Mouse (Mus musculus) layer of hippocampus, adult 8-10 months (tissue): ENCODE data around the gene Mbnl2. TPM values are rescaled to one million over a fixed set of nuclear protein-coding genes. Genes with fewer than 3 reads are reported as not detected.

ENCODE experiments used
- DNase-seq, 2 experiments: peaks; one replicate each; pipeline ENCODE4 v3.0.0; 2022; ENCODE audit warnings: low spot score in 2 of 2
- total RNA-seq, 4 experiments: library from RNA; stranded (reverse); gene quantifications; 2 replicates each; pipeline ENCODE4 v1.2.4; 2022

Mbnl2 gene
- total RNA-seq, 4 experiments from 2014 or later, result 203 to 270 (median 247) TPM

- no peak for DNase-seq
Observed at GRCm38 (mm10) chr14:120297137-120297749, 21.8 kb downstream of the Mbnl2 start.

DNA sequence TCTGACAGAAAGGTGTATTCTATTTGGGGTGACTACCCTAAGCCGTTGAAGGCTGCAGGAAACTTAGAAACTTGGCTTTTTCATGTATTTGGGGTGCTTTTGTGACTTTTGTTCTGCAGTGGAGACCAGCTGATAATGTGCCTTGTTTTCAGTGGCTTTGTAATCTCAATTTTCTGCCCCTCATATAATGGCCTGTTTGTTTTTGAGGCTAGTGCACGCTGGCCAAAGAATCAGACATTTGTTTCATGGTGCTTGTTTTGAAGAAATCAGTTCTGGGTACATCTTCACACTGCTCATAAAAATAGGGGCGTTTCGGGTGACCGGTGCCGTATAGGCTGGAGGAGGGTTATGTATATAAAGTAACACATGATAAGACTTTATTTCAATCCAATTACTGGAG lies 22.4 kb downstream of the Mbnl2 start:
- no peak for DNase-seq

GRCm38 (mm10) chr14:120298439-120298838 lies 23.0 kb downstream of the Mbnl2 start:
- no peak for DNase-seq

- DNase-seq, result no peak
Observed at GRCm38 (mm10) chr14:120299716-120300115, 24.2 kb downstream of the Mbnl2 start.

- no peak for DNase-seq
Observed at GRCm38 (mm10) chr14:120300191-120300590, 24.7 kb downstream of the Mbnl2 start.

GRCm38 (mm10) chr14:120300814-120301213 lies 25.3 kb downstream of the Mbnl2 start:
- DNase-seq, result no peak

DNA sequence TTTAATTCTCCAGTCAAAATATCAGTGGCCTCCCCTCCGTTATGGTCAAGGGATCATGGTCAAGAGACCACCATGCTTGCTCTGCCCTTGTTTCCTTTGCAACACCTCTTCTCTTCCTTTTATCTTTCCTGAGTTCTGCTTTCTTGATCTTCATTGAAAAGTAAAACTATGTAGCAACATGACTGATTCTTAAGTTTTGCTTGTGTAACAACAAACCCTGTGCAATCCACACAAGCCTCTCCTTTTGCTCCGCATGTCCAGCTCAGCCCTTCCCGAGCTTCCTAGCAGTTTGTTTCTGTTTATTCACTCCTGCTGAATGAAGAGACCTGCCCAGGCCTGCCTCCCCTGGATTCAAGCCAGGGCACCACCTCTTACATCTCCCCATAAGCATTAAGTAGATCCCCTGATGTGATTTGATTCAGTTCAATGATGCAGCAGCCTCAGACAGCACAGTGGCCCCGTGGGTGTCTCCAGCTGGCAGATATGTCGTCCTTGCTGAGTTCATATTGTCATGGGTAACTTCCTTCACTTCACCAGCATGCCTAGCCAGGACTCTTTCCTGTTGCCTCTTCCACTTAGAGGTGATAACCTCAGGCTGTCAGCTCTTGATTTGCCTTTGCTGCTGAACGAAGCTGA lies 27.6 kb downstream of the Mbnl2 start:
- no peak for DNase-seq

DNA sequence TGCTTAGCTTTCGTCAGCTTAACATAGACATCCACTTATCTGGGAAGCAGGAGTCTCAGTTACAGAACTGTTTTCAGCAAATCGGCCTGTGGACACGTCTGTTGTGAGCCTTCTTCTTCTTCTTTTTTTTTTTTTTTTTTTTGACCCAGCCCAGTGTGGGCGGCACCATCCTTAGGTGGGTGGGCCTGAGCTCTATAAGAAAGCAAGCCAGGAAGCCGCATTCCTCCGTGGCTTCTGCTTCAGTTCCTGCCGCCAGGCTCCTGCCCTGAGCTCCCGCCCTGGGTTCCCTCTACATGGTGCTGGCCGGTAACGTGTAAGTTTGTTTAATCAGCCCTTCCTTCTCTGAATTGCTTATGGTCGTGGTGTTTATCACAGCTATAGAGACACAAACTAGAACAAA lies 30.8 kb downstream of the Mbnl2 start:
- DNase-seq, result no peak

DNA sequence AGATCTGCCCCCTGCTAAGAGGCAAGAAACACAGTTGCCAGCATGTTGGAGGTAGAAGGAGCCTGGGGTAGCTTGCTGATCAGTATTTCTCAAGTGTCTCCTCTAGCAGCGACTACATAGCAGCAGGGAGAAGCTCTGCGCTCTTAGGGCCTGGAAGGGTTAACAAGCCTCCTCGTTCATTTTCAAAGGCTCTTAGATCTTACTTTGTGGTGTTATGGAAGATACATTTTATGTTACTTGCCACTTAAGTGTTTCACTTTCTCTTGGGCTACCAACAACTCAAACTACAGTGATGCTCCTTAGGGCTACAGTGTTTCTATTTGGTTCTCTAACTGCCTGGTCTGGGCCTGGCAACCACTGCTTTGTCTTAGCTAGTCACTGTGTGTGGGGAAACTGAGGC lies 31.9 kb downstream of the Mbnl2 start:
- no peak for DNase-seq

GRCm38 (mm10) chr14:120307963-120308362 lies 32.5 kb downstream of the Mbnl2 start:
- no peak for DNase-seq

DNA sequence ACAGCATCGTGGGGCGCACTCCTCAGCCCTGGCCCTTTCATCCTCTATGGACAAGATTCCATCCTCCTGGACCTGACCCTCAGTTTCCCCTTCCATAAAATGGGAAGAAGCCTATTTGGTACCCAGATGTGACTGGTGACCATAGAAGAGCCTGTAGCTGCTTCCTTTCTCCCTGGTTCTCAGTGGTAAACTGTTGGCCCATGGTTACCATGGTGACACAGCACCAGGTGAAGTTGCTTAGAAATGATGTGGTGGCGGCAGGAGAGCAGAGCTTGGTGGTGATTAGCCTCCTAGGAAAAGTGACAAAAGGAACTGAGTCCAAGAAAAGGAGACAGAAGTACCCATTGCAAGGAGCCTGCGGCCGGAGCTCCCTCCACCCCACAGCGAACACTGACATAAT lies 34.2 kb downstream of the Mbnl2 start:
- no peak for DNase-seq

DNA sequence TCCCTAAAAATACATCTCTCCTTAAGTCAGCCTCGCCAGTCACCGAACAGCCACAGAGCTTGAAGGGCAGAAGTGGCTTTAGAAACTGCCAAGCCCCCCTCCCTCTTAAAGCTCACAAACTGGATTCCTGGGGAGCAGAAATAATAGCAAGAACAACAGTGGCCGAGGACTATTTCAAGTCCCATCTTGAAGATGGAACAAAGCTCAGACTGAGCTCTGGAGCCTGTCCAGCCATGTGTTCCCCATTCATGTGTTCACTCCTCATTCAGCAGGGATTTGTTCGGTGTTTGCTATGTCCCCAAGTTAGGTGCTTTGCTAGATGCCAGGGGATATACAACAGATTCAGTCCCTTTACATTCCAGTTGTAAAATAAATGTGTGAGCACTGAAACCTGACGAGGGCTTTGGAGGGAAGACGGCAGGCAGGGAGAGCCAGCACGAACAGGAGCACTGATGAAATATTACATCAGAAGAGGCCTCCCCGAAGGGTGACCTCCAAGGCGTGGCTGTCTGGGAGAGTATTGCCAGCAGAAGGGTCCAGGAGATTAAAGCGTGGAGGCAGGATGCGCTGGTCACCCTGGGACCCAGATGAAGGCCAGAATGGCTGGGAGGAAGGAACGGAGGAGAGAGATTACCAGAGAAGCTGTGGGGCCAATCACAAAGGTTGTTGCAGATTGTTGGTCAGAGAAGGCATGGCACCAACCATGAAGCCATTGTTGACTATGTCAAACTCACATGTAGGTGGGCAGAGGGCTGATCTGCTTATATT lies 36.0 kb downstream of the Mbnl2 start:
- no peak for DNase-seq

DNA sequence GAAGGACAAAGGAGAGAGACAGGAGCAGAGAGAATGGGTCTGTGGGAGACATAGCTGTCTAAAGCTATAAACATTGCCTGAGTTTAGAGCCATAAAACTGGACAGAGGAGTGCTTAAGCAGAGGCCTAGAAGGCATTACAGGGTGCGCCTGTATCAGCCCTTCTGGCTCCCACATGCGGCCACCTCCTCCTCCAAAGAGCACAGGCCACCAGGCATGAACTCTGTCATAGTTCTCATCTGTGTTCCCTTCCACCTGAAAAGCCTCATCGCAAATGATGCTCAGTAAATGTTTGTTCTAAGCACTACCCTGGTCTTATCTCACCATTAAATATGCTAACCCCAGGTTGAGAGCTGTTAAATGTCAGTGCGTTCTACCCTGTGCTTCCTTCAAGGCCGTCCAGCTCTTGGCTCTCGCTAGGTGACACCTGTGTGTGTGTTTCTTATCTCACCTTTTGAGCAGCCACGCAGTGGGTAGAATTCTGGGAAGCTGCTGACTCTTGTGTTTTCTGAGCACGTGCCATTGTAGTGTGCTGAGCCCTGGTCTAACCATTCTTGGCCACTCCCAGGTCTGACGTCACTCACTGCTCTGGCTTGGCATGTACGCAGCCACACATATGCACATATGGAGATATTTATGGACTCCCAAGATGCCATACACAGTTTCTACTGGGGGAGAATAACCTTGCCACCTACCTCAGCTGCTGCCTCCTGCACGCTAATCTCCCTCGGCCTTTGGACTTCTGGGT lies 37.4 kb downstream of the Mbnl2 start:
- DNase-seq, result no peak

DNA sequence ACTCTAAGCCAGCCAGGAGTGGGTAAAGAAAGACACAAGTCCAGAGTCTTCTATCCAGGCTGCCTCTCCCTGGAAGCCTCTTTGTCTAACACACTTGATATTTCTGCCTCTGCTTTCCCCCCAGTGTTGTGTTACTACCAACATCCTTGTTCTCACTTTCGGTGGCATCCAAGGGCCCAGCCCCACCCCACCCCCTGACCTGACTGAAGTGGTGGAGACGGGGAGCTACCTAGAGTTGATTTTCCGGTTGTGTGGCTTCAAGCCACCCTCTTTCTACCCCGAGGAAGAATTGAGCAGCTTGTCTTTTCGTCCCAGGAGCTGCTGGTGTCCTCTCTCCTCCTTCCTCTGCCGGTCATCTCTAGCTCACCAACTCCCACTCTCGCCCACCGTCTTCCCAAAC lies 38.0 kb downstream of the Mbnl2 start:
- no peak for DNase-seq

- no peak for DNase-seq
Observed at GRCm38 (mm10) chr14:120315721-120316120, 40.3 kb downstream of the Mbnl2 start.

- no peak for DNase-seq
Observed at GRCm38 (mm10) chr14:120318326-120318935, 43.0 kb downstream of the Mbnl2 start.

GRCm38 (mm10) chr14:120318974-120319731 lies 43.7 kb downstream of the Mbnl2 start:
- DNase-seq, result no peak

GRCm38 (mm10) chr14:120322041-120322440 lies 46.6 kb downstream of the Mbnl2 start:
- DNase-seq, result no peak

- DNase-seq, result no peak
Observed at GRCm38 (mm10) chr14:120323111-120323510, 47.6 kb downstream of the Mbnl2 start.

DNA sequence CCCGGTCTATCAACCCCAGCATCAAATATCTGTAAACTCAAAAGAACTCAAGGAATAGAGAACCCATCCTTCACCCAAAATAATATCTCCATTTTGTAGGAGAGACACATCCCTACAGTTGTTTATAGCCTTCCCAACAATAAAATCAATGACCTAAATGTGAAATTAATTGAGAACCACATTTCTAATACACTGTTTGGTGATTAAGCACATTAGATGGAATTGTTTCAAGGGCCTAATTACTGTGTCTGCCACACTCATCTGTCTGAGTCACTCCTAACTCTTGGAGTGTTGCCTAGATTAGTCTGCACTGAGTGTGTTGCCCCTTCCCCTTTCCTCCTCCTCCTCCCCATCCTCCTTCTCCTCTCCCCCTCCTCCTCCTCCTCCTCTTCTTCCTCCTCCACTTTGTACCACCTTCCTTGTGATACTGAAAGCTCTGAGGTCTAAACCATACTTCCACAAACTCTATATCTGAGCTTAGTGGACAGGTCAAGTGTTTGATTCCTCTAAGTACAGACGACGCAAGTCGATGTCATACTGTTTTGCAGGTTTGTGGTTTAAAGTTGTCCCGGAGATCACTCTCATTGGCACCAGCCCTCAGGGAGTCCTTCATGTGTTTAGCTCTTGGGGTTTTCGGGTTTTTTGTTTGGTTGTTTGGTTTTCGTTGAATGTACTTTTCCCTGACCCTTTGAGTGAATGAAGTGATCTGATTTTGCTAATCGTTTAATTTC lies 48.8 kb downstream of the Mbnl2 start:
- DNase-seq, result no peak
